Mouse (Mus musculus) erythroid progenitor cell, adult 5-6 weeks (primary cell): ENCODE data around the gene Rbl1. TPM values are rescaled to one million over a fixed set of nuclear protein-coding genes. Genes with fewer than 3 reads are reported as not detected.

Experiments used
- ATAC-seq: replicated peaks from 2 replicates; pipeline ENCODE4 v1.8.0; 2016; ENCODE audit warnings: moderate number of reproducible peaks, mild to moderate bottlenecking, moderate TSS enrichment, inconsistent platforms; ENCODE audit not compliant: poor library complexity, low FRiP score, severe bottlenecking
- total RNA-seq, 2 experiments: library from RNA; stranded (forward) in 1 of 2; stranded (reverse) in 1 of 2; fragments of 150-400 nt in 1 of 2; fragments of 186-747, 209-891 nt in 1 of 2; gene quantifications; 2 replicates each; pipeline versions ENCODE4 v1.2.3 to v1.2.4; 2015 to 2017; ENCODE audit warnings: low replicate concordance in 2 of 2

Rbl1 gene
- total RNA-seq, 2 experiments from 2014 or later, result 132 to 160 TPM

GRCm38 (mm10) chr2:157101650-157102049, 102.7 kb downstream of the Rbl1 start:
- ATAC-seq, result no peak

- no peak for ATAC-seq
These were observed 104.1 kb downstream of the Rbl1 start for GRCm38 (mm10) chr2:157100319-157100605.

DNA sequence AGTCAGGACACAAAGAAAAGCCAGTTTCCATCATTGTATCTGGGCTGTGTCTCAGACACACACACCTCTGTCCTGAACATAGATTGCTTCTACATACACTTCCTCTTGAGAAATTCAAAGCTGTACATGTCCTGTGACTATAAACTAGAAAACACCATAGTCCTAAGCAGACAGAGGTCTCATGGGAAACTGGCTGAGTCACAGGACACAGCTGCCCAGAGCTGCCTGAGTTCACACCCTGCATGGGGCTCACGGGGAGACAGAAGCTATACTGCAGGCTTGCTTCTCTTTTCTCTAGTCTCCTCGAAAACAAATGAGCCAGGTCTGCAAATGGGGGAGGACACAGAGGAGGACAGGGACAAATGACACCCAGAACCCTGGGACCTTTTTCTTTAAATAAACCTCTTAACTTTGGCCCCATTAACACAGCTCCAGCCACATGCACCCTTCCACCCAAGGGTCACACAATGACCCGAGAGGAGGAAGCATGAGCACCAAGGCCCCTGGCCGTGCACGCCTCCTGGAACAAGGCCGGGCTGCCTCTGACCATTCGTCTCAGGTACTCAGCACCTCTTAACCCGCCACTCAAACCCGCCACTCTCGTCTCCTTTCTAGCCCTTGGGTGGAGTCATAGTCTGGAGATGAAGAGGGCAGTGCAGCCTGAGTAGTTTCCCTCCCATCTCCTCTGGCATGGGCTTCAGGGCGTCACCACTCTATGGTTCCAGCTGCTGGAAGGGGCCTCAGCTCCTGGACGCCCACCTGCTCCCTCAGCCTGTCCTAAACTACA, 104.6 kb downstream of the Rbl1 start:
- no peak for ATAC-seq

Other genes with a start within 250 kb of the Rbl1 start
- gene Ndrg3, start 212.5 kb downstream of the Rbl1 start, total RNA-seq (2015; ENCODE audit: low replicate concordance), result 16.6 and 21.4 TPM in 2 replicates
- gene Ndrg3, start 212.5 kb downstream of the Rbl1 start, total RNA-seq (2017; ENCODE audit: low replicate concordance), result 11.7 and 14.6 TPM in 2 replicates
- gene Dsn1, start 197.4 kb downstream of the Rbl1 start, total RNA-seq (2015; ENCODE audit: low replicate concordance), result 56.9 and 59.5 TPM in 2 replicates
- gene Dsn1, start 197.4 kb downstream of the Rbl1 start, total RNA-seq (2017; ENCODE audit: low replicate concordance), result 62.4 and 101 TPM in 2 replicates
- gene Soga1, start 125.3 kb downstream of the Rbl1 start, total RNA-seq (2015; ENCODE audit: low replicate concordance), result 0.36 and 0.42 TPM in 2 replicates
- gene Soga1, start 125.3 kb downstream of the Rbl1 start, total RNA-seq (2017; ENCODE audit: low replicate concordance), result 2.8 and 3.6 TPM in 2 replicates
- gene Tldc2, start 117.5 kb downstream of the Rbl1 start, total RNA-seq (2015; ENCODE audit: low replicate concordance), result not detected in 2 replicates
- gene Tldc2, start 117.5 kb downstream of the Rbl1 start, total RNA-seq (2017; ENCODE audit: low replicate concordance), result not detected in 2 replicates
- 82.5 and 112 TPM in 2 replicates for gene Samhd1, start 69.3 kb downstream of the Rbl1 start, total RNA-seq (2015; ENCODE audit: low replicate concordance)
- gene Samhd1, start 69.3 kb downstream of the Rbl1 start, total RNA-seq (2017; ENCODE audit: low replicate concordance), result 57.0 and 75.2 TPM in 2 replicates
- gene Rpn2, start 74.5 kb upstream of the Rbl1 start, total RNA-seq (2015; ENCODE audit: low replicate concordance), result 59.5 and 64.5 TPM in 2 replicates
- gene Rpn2, start 74.5 kb upstream of the Rbl1 start, total RNA-seq (2017; ENCODE audit: low replicate concordance), result 56.5 and 70.4 TPM in 2 replicates
- gene Mroh8, start 75.0 kb upstream of the Rbl1 start, total RNA-seq (2015; ENCODE audit: low replicate concordance), result not detected in 2 replicates
- gene Mroh8, start 75.0 kb upstream of the Rbl1 start, total RNA-seq (2017; ENCODE audit: low replicate concordance), result not detected in 2 replicates
- not detected in 2 replicates for gene Ghrh, start 143.0 kb upstream of the Rbl1 start, total RNA-seq (2015; ENCODE audit: low replicate concordance)
- not detected in 2 replicates for gene Ghrh, start 143.0 kb upstream of the Rbl1 start, total RNA-seq (2017; ENCODE audit: low replicate concordance)
- gene Manbal, start 163.1 kb upstream of the Rbl1 start, total RNA-seq (2015; ENCODE audit: low replicate concordance), result 15.9 and 26.0 TPM in 2 replicates
- 3.3 and 9.4 TPM in 2 replicates for gene Manbal, start 163.1 kb upstream of the Rbl1 start, total RNA-seq (2017; ENCODE audit: low replicate concordance)
- gene Src, start 213.9 kb upstream of the Rbl1 start, total RNA-seq (2015; ENCODE audit: low replicate concordance), result 0.36 and 0.42 TPM in 2 replicates
- gene Src, start 213.9 kb upstream of the Rbl1 start, total RNA-seq (2017; ENCODE audit: low replicate concordance), result 0.39 and 1.1 TPM in 2 replicates